Mouse (Mus musculus): ENCODE results near the gene Cdk14.

DNA sequence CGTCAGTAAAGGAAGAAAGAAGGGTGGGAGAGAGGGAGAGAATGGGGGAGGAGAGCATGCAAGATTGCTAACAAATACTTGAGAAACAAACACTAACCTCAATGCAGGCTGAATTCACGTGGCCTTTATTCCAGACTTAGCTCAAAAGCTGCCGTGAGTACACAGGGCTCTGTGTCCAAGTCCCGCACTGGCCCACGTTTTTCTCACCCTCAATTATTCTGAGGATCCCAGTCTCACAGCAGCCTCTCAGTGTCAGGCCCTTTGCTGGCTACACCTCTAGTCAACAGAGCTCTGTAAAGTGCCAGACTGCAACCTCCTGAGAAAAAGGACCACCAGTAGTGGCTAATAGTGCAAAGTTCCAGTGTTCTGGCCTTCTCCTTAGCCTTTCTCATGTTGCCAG lies 429.9 kb downstream of the Cdk14 start:
- TF ChIP-seq CTCF (IDR thresholded peaks at IDR 0.05; ENCODE audit: low read depth, low read length): no peak
- no peak for TF ChIP-seq POLR2A (IDR thresholded peaks at IDR 0.05; ENCODE audit: insufficient read depth, low read length)
